Mouse (Mus musculus) thymus, postnatal 0 days (tissue): Measurements from ENCODE around the gene Ces5a. TPM values are rescaled to one million over a fixed set of nuclear protein-coding genes. Genes with fewer than 3 reads are reported as not detected.
"Not testable (repeated sequence)": the region's sequence is repeated elsewhere in the genome, so short reads cannot be mapped to it uniquely, and the experiment has no call there.

Experiments
- DNase-seq: peaks from one replicate; pipeline ENCODE4 v3.0.0-alpha.2; 2015; ENCODE audit warnings: low spot score
- polyA plus RNA-seq: library from polyadenylated mRNA; unstranded; fragments of >200 nt; fragmentation: Nextera tagmentation; extraction: Ambion mirVana; gene quantifications from 2 replicates; pipeline ENCODE4 v1.2.1, GENCODE M21; 2015

The Ces5a gene
- polyA plus RNA-seq, result 0.25 and 0.53 TPM in 2 replicates

DNA sequence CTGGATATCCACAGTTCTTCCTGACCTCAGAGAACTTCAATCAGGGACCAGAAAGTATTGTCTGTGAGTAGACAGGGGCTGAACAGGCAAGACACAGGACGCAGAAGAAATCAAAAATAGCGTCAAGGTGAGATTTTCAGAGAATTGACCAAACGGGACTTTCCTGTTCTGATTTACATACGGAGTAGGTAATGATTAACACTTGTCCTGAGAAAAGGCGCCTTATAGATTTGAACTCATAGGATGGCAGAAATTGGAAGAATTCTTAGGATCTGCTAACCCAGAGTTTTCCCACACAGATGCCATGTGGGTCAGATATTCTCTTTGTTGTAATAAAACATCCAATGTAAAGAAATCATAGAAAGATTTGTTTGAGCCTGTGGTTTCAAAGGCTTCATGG, at the start of gene Ces5a:
Gene Ces5a (minus strand): TSS at position 101 of the 400 bp plus-strand sequence.
- DNase-seq, result no peak

DNA sequence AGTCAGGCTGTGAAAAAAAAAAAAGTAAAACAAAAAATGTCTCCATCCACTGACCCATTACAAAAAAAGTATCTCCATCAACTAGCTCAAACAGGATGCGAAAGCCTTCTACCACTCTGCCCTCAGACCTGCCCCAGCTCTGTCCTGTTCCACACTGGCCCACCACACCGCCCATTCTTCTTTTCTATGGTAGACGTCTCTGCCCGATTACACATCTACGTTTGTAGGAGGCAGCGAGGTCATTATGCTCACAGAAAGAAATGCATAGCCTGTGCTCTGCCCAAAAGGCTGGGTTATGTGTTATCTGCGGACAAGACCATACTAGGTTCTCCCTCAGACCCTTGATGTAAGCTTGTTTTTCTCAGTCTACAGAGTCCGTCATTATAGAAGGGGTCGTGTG, 37.2 kb upstream of the Ces5a start:
- no peak for DNase-seq

DNA sequence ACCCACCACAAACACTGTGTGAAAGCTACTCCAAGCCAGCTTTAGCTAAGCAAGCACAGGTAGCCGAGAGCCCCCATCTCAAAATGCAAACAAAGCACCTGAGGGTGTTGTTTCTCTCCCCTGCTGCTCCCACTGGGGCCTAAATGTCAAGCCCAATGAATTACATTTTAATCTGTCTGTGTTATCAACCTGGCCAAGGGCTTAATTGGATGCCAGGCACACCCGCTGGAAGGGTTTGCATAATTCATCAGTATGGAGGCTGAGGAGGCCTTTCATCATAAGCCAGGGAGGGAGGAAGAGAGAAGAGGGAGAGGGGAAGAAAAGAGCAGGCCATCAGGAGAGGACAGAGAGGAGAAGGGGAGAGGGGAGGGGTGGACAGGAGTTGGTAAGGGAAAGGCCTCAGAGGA, 36.5 kb upstream of the Ces5a start:
- DNase-seq, result no peak

DNA sequence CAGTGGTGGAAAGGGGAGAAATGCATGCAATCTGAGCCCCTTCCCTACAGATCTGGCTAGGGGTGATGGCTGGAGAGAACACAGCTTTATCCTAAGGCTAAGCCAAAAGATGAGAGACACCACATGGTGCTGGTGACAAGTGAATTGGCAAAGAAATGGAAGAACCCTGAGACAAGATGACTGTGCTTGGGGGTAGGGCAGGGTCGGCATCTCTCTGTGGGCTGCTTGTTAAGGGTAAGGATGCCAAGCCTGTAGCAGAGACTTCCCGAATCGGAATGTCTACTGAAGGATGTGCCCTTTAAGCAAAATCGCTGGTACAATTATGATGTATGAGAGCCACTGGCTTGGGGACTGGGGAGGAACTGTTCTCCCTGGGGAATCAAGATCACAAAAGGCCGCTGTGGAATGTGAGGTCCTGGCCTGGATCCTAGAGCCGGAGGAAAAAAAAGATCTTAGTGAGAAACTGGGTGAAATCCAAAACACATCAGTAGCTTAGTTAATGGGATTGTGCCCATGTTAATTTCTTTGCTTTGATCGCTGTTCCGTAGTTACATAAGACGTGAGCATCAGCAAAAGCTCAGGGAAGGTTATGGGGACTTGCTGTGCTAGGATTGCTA, 35.8 kb upstream of the Ces5a start:
- DNase-seq, result no peak

DNA sequence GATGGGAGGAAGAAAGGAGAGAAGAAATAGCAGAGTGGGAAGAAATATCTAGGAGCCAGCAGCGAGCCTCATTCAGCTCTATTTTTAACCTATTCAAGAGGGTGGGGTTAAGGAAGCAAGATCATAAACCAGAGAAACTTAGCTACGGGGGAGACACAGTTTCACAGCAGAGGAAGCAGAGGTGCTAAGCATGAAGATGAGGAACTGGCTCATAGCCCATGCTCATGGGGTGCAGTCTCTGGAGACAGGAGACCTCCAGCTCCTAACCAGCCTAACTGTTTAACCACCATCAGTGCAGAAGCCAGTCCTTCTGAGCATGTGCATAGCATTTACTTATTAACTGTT, 34.5 kb upstream of the Ces5a start:
- no peak for DNase-seq

DNA sequence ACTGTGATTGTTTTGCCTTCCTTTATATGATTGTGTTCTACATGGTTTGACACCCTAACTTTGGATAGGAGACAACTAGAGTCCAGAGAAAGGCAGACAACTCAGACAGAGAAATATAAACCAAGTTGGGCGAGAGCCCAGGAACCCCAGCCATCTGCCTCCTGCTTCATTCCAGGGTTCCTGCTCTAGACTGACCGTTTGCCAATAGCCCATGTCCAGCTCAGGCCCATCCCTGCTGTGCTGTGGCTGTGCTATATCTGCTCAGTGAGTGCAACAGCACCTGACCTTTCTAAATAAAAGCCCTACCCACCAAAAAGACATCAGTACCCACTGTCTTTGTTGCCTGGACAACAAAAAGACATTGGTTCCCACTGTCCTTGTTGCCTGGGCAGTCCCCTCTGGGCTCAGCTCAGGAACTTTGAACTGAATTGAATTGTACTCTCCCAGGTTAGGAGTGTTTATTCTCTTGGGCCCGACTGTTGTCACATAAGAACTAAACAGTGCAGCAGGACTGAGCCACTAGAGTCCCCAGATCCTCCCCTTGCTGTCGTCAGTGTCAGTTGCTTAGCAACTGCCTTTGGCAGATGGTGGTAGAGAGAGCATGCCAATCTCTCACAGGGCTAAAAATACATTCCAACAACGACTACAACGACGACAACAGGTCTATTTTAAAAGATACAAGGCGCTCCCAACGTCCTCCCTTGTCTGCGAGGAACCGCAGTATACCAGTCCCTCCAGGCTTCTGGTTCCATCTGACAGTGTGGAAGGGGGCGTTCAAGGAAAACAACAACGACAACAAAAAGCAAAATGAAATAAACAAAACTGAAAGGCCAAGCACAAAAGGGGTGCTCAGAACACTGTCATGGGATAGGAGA, 33.9 kb upstream of the Ces5a start:
- no peak for DNase-seq

DNA sequence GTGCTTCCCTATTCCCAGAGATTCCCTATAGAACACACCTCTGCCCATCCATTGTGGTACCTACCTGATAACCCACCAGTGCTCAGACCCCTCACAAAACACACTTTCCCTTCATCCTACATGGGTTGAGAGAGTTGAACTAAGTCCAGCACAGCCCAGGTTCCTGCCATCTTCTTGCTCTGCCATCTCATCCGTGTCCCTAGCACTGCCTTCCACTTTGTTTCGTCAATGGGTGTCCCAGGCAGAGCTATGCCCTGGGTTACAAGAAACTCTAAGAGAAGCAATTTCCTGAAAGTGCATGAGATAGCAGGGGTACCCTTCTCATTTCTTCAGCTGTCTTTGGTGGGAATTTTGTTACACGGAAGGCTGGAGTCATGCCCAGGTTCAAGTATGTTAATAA, 33.0 kb upstream of the Ces5a start:
- DNase-seq, result no peak

DNA sequence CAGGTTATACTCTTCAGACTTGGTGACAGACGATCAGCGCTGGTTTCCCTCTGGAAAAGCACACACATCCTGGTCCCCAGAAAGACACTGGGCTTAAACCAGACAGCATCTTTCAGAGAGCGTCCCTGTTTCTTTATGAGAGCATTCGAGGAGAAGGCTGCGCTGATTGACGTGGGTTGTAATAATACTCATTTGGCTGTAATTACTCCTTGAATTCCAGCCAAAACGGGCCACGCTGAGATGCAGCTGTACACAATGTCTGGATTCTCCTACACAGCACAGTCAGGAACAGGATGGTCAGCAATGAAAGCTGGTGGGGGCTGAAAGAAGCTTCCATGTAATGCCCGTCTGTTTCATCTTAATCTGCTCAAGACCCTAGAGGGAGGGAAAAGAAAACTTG, 31.5 kb upstream of the Ces5a start:
- DNase-seq, result no peak

DNA sequence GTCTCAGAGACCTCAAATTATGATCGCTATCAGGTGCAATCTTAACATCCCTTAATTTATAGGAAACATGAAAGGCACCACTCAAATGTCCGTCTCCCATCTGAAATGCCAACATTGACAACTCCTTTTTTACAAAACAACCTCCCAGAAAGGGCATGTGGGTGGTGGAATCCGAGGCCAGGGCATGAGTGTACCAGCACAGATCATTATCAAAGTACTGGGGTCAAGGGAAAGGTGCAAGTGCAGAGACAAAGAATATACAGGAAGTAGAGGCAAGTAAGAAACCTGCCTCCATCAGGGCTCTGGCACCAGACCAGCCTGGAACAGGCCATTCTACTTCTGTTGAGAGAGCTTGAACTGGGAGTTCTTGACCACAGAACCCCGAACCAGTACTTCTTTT, 29.0 kb upstream of the Ces5a start:
- DNase-seq, result no peak

DNA sequence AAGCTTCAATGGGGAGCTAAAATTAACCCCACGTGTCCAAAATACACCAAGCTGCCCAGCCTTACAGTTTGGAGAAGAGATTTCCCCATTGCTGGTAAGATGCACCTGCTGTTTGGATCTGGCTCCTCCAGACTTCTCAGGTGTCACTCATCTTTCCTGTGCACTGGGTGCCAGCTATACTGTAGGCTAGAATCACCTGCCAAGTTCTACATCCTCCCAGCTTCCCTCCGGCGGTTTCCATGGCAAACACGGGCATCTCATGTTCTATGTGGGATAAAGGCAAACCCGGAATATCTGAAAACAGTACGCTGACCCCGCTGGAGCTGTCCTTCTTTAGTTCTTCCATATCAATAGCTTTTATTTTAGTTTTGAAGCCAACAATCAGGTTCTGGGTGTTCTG, 27.9 kb upstream of the Ces5a start:
- no peak for DNase-seq

DNA sequence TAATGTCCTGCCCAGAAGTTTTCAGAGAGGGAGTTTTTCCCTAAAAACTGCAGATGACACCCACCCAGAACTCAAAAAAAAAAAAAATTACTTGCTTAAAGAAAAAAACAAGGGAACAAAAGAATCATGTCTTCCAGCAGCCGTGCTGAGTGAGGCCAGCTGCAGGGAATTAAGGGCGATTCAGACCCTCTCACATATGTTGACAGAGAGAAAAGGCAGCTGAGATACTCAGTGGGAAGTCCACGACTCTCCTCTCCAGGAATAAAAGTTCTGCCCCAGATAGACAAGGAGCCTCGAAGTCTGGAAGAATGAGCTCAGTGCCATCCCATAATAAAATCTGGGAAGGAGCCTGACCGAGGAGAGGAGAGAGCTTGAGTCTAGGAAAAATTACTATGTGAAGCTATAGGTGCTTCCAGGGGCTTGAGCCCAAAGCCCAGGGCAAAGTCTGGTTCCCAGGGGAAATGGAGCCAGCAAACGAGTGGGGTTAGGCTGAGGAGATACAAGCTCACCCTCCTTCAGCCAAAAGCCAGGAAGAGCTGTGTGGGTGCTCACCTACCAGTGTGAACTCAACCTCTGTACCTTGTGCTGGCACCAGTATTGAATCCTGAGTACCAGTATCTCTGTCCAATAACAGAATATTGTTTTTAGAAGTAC, 27.1 kb upstream of the Ces5a start:
- DNase-seq, result no peak

DNA sequence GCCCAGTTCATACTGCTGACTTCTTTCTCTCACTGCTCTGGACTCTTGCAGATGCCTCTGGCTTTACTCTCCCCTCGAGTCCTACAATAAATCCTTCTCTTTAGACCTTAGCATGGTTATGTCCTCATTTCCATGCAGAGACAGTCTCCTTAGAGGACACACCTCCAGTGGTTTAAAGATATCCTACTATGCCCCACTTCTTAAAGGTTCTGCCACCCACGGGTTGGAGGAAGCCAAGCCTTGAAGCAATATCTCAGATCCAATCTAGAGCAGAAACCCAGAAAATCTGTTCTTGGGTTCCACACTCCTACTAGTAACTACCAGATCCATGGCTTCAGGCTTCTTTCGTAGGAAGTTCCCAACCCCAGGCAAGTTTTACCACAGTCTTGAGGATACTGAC, 25.6 kb upstream of the Ces5a start:
- DNase-seq, result no peak

DNA sequence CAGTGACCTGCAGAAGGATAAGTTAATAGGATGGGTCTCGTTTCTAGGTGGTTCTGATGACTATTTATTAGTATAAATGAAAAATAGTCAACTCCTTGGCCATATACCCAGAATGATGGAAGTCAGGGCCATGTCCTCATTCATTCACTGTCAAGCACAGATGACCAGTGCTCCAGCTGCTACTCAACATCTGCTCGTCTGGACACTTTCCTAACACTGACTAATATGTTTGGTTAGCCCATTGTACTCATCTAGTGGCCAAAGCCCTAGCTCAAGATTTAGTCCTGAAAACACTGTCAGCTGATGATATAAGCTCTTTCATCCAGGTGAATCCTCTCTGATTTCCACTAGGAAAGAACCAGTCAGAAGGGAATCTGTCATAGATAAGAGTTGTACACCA, 24.1 kb upstream of the Ces5a start:
- no peak for DNase-seq

DNA sequence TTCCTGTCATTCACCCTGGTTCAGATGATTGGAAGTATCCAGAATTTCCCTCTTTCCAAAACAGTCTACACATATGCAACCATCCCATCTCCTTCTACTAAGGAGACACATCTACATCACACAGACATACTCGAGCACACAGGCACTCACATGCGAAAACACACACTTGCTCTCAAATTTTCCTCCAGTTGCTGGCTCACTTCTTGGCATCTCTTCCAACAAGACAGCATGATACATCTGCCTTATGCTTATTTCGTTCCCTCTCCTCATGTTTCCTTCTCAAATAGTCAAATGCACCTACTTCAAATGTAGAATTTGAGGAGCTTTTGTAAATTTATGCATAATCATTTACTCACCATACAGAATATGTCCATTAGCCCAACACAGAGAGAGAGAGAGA, 33.0 kb downstream of the Ces5a start:
- DNase-seq, result no peak

DNA sequence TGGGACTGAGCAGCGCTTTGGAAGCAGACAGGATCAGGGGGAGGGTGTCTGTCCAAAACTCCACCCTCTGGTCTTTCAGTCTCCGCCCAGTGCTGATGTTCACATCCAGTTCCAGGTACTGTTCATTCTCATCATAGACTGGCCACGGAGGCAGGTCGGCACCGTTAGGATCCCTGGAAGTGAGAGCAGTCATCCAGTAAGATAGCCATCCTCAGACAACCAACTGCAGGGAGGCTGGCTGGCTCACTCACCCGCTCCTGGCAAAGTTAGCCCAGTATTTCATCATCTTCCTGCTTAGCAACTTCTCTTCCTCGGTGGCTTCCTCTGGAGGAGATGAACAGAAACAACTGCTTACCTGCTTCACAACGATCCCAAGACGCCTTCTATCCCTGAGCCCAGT, 36.2 kb downstream of the Ces5a start:
- no peak for DNase-seq

DNA sequence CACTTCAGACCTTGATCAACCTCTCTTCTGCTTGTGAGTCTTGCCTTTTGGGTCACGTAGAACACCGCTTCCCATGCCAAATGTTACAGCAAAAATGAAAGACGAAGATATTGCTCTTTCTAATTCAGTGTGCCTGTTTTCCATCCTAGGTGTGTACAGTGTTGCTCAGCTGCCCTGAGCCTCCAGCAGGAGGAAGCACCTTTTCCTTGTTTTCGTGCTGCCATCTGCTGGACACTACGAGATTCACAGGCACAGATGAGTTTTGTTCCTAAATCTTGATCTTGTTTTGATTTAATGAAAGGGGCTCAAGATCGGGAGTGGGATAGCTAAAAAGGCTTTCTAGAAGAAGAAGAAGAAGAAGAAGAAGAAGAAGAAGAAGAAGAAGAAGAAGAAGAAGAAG, 40.3 kb downstream of the Ces5a start:
- no peak for DNase-seq

DNA sequence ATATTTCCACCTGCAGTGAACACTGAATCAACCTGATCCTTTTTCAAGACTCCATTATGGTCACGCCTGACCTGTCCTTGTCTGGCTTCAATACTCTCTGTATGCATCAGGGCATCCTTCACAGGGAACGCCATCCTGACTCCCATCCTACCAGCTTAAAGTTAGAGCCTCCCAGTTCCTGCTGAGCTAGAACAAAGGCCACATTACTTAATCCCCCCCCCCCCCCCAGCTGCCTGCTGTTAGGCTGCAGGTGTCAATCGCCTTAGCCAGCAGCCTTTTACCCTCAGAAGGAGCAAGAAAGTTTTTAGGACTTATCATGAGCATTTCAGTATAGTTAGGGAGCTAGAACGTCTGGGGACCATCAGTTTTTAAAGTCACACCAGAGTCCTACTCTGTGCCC, 46.9 kb downstream of the Ces5a start:
- no peak for DNase-seq

DNA sequence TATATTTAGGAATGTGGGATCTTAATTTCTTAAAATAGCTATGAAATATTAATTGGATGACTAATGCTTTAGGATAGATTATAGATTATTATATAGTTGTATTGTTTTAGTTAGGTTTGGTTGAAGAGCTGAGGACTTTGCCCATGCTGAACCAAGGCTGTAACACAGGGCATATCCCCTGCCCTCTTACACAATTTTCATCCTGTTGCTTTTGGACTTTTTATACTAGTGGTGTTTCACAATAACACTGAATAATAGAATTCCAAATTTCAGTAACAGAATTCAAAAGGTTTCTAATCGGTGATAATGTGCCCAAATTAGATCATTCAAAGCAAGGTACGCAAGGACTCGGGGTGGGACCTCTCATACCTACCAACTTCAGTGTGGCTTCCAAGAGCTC, 57.4 kb downstream of the Ces5a start:
- no peak for DNase-seq

DNA sequence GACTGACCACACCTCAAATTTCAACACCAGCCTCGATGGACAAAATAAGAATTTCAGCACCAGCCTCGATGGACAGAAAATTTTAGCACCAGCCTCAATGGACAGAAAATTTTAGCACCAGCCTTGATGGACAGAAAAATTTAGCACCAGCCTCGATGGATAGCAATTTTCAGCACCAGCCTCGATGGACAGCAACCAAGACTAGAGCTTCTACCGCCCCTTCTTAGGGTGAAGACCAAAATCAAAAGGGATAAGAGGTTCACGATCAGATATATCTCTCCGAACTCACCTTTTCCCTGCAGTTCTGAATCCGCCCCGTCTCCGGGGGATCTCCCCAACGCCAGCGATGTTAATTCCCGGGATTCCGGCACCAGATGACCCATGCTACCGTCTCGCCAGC, 65.9 kb downstream of the Ces5a start:
- not testable (repeated sequence) for DNase-seq

DNA sequence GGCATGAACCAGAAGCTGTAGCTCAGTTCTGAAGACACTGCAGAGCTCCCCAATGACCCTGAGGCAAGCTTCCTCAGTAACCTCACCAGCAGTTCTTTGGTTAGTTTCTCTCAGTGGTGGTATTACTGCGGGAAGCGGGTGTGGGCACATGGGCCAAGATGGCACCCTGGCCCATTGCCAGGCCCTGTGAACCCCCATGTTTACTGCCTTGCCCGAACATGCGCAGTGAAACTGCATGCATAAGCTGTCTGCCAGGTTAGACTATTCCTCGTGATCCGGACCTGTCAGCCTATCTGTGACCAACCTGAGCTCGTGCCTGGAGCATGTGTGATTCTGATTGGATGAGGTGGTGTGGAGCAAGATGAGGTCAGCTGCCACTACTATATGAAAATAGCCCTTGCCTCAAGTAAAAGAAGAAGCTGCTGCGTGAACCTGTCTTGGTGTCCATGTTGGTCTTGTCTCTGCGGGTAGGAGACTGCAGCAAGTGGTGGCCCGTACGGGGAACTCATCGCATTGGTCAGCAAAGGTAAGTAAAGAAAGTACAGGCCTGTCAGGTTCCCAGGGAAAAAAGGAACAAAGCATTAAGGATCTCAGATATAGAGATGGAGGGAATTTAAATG, 81.3 kb downstream of the Ces5a start:
- DNase-seq, result no peak
